Mouse (Mus musculus) midbrain, embryonic 12.5 days (tissue): ENCODE results near the gene Irs2. TPM values are rescaled to one million over a fixed set of nuclear protein-coding genes. Genes with fewer than 3 reads are reported as not detected.

Experiments
- ATAC-seq: fragments of 200-750 bp; cut with Nextera tagmentation; 2 replicates; pipeline ENCODE4 v1.8.0; 2017; ENCODE audit warnings: low read depth, moderate TSS enrichment, moderate library complexity; ENCODE audit not compliant: low FRiP score
- H3K27ac ChIP-seq: fragments of 300-500 bp; sonication (generic); replicated peaks from 2 replicates; pipeline ENCODE4 v1.5.1; 2016; ENCODE audit warnings: mild to moderate bottlenecking
- H3K27me3 ChIP-seq: fragments of 300-500 bp; sonication (generic); 2 replicates; pipeline ENCODE4 v1.6.1; 2016; ENCODE audit warnings: mild to moderate bottlenecking
- H3K36me3 ChIP-seq: fragments of 300-500 bp; sonication (generic); 2 replicates; pipeline ENCODE4 v1.6.1; 2016
- H3K4me1 ChIP-seq: fragments of 300-500 bp; sonication (generic); 2 replicates; pipeline ENCODE4 v1.6.1; 2016
- H3K4me2 ChIP-seq: fragments of 300-500 bp; sonication (generic); replicated peaks from 2 replicates; pipeline ENCODE4 v1.6.1; 2016; ENCODE audit warnings: mild to moderate bottlenecking, moderate library complexity
- H3K4me3 ChIP-seq: fragments of 300-500 bp; sonication (generic); 2 replicates; pipeline ENCODE4 v1.5.1; 2016; ENCODE audit warnings: mild to moderate bottlenecking
- H3K9ac ChIP-seq: fragments of 300-500 bp; sonication (generic); replicated peaks from 2 replicates; pipeline ENCODE4 v1.6.1; 2016; ENCODE audit warnings: mild to moderate bottlenecking, moderate library complexity
- H3K9me3 ChIP-seq: fragments of 300-500 bp; sonication (generic); 2 replicates; pipeline ENCODE4 v1.6.1; 2016; ENCODE audit warnings: mild to moderate bottlenecking
- WGBS: fragments of 180-500 bp; shearing (Covaris S2); methylation state at CpG from one replicate; pipeline ENCODE4 v1.1.7; 2016; 5-methylcytosine and 5-hydroxymethylcytosine counted together
- polyA plus RNA-seq: library from polyadenylated mRNA; unstranded; fragments of >200 nt; fragmentation: Nextera tagmentation; extraction: Ambion mirVana; gene quantifications from 2 replicates; pipeline ENCODE4 v1.2.1, GENCODE M21; 2016

Irs2 gene
- polyA plus RNA-seq, 1 experiment from 2014 or later = 7.9 TPM

DNA sequence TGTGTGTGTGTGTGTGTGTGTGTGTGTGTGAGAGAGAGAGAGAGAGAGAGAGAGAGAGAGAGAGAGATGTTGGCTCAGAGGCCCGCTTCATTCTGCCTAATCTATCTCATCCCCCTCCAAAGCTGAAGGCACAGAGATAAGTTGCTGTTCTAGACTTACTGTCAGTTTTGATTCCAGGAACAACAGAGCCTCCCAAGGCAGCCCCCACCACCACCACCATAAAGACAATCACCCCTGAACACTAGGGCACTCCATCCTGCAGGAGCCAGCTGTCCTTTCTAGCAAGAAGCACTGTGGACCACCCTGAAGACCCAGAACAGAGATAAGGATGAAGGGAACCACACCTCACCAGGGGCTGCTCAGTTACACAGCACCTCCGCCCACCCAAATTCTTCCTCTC lies 12.0 kb downstream of the Irs2 start:
- H3K36me3 ChIP-seq = peaks cover 27% of the 10 kb centered on the region
- H3K9me3 ChIP-seq = 0 out of 2 replicates have a peak, but pooled peaks cover 3% of the 10 kb centered on the region
- H3K4me1 ChIP-seq = peaks cover 56% of the 10 kb centered on the region
- H3K9ac ChIP-seq = no peak overlapping the region
- 100% methylated on average over 2 of the region's 2 CpGs for WGBS
- no peak overlapping the region for H3K4me3 ChIP-seq
- H3K4me2 ChIP-seq = no peak overlapping the region
- no peak for ATAC-seq
- no peak overlapping the region for H3K27ac ChIP-seq
- no peaks in the 10 kb centered on the region for H3K27me3 ChIP-seq

DNA sequence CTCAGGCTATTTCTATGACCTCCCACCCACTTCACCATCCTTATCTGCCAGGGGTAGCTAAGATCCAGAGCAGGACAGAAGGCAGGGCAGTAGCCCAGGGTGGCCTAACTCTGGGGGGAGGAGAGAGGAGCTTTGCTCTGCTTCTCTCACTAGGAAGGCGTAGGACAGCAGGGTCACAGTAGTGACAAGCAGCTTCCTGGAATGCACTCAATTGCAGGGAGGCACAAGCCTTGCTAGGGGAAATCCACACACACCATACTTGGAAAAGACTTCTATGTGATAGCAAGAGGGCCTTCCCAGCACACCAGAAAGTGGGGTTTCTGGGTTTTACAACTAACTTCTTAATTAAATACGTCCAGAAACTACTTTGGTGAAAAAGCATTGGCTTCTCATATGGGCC lies 12.5 kb downstream of the Irs2 start:
- Histone ChIP-seq H3K36me3 (peaks cover 27% of the 10 kb centered on the region), H3K4me1 (peaks cover 56% of the 10 kb centered on the region), H3K4me2 (no peak overlapping the region), H3K27ac (no peak overlapping the region), H3K27me3 (no peaks in the 10 kb centered on the region), H3K9me3 (0 out of 2 replicates have a peak, but pooled peaks cover 3% of the 10 kb centered on the region), H3K4me3 (no peak overlapping the region), H3K9ac (no peak overlapping the region)
- ATAC-seq = no peak
- WGBS = 73% methylated on average over 2 of the region's 2 CpGs

- Histone ChIP-seq H3K27me3 (no peaks in the 10 kb centered on the region), H3K4me2 (no peak overlapping the region), H3K36me3 (peaks cover 27% of the 10 kb centered on the region), H3K27ac (no peak overlapping the region), H3K4me1 (peaks cover 54% of the 10 kb centered on the region), H3K9ac (no peak overlapping the region), H3K4me3 (no peak overlapping the region), H3K9me3 (0 out of 2 replicates have a peak, but pooled peaks cover 3% of the 10 kb centered on the region)
- ATAC-seq = no peak
- WGBS = 92% methylated on average over 6 of the region's 6 CpGs
Measured at GRCm38 (mm10) chr8:10994390-10994954, 13.8 kb downstream of the Irs2 start.

- Histone ChIP-seq H3K4me2 (no peak overlapping the region), H3K27ac (no peak overlapping the region), H3K9me3 (0 out of 2 replicates have a peak, but pooled peaks cover 3% of the 10 kb centered on the region), H3K36me3 (peaks cover 27% of the 10 kb centered on the region), H3K9ac (no peak overlapping the region), H3K27me3 (no peaks in the 10 kb centered on the region), H3K4me1 (peaks cover 59% of the 10 kb centered on the region), H3K4me3 (no peak overlapping the region)
- no peak for ATAC-seq
- WGBS = 95% methylated on average over 10 of the region's 10 CpGs
Measured at GRCm38 (mm10) chr8:10993582-10994216, 14.6 kb downstream of the Irs2 start.

GRCm38 (mm10) chr8:10992081-10992480 lies 16.2 kb downstream of the Irs2 start:
- 67% methylated on average over 8 of the region's 8 CpGs for WGBS
- peaks cover 18% of the 10 kb centered on the region; the same call in 1 of the 2 replicates for H3K36me3 ChIP-seq
- ATAC-seq = no peak
- no peaks in the 10 kb centered on the region for H3K27me3 ChIP-seq
- peak overlapping the region; percentile 39 for H3K27ac ChIP-seq
- H3K4me2 ChIP-seq = no peak overlapping the region
- H3K4me3 ChIP-seq = no peak overlapping the region
- H3K4me1 ChIP-seq = peaks cover 47% of the 10 kb centered on the region
- no peak overlapping the region for H3K9ac ChIP-seq
- H3K9me3 ChIP-seq = 0 out of 2 replicates have a peak, but pooled peaks cover 3% of the 10 kb centered on the region

GRCm38 (mm10) chr8:10991323-10991722 lies 16.9 kb downstream of the Irs2 start:
- H3K4me3 ChIP-seq = no peak overlapping the region
- H3K27me3 ChIP-seq = no peaks in the 10 kb centered on the region
- peak overlapping the region; percentile 64 for H3K27ac ChIP-seq
- peak; percentile 24; the same call in 1 of the 2 replicates for ATAC-seq
- H3K4me1 ChIP-seq = peaks cover 41% of the 10 kb centered on the region
- H3K36me3 ChIP-seq = peaks cover 20% of the 10 kb centered on the region
- 0 out of 2 replicates have a peak, but pooled peaks cover 3% of the 10 kb centered on the region for H3K9me3 ChIP-seq
- WGBS = 34% methylated on average over 2 of the region's 2 CpGs
- no peak overlapping the region for H3K9ac ChIP-seq
- 0 out of 2 replicates have a peak overlapping the region, but pooled peaks have one; percentile 1 for H3K4me2 ChIP-seq

DNA sequence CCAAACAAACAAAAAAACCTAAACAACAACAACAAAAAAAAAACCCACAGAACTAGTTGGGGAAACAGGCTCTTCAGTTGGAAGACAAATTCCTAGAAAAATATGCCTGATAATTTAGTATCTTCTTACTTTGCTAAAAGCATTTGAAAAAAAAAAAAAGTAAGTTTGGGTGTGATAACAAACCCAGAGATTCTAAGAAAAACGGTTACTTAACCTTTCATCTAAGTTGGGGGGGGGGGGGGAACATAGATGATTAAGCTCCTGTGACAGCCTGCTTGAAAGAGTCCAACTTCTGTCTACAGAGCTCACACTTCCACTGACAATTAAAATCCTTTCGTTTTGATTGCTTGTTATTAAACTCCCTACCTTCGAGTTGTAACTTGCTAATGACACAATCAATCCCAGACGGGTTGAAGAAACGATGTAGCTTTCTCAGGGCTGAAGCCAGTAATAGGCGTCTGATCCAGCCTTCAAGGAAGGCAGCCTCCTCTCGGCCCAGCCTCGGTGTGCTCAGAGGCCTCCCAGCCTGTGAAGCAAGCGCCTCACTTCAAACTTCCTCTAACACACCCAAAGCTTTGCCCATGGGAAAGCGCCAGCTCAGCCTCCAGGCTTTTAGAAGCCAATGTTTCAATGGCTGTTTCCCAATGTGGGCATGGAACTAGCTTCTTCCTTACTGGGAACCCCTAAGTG lies 17.7 kb downstream of the Irs2 start:
- peaks cover 40% of the 10 kb centered on the region for H3K4me1 ChIP-seq
- peaks cover 27% of the 10 kb centered on the region for H3K36me3 ChIP-seq
- peak overlapping the region; percentile 28; the same call in 1 of the 2 replicates for H3K4me2 ChIP-seq
- H3K9me3 ChIP-seq = 0 out of 2 replicates have a peak, but pooled peaks cover 3% of the 10 kb centered on the region
- ATAC-seq = peak; percentile 27; the same call in 1 of the 2 replicates
- no peak overlapping the region for H3K9ac ChIP-seq
- peak overlapping the region; percentile 64 for H3K27ac ChIP-seq
- no peak overlapping the region for H3K4me3 ChIP-seq
- 20% methylated on average over 10 of the region's 10 CpGs for WGBS
- H3K27me3 ChIP-seq = no peaks in the 10 kb centered on the region

DNA sequence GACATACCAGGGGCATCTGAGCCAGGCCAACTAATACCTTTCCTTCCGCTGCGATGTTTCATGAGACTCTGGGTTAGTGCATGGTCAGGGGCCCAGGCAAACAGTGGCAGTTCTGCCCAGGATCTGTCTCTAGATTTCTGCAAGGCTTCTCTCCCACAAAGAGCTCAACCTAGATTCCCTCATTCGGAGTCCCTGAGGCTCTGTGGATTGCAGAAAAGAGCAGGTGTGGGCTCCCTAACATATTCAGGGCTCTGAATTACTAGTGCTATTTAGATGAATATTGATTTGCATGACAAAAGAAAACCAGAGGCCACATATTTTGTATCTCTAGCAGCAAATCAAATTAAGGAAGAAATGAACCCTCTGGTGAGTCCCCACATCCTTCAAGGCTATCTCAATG lies 18.3 kb downstream of the Irs2 start:
- 0 out of 2 replicates have a peak overlapping the region, but pooled peaks have one; percentile 31 for H3K9ac ChIP-seq
- peaks cover 32% of the 10 kb centered on the region for H3K36me3 ChIP-seq
- no peak overlapping the region for H3K4me3 ChIP-seq
- 0 out of 2 replicates have a peak, but pooled peaks cover 3% of the 10 kb centered on the region for H3K9me3 ChIP-seq
- no peaks in the 10 kb centered on the region for H3K27me3 ChIP-seq
- WGBS = 51% methylated on average over 3 of the region's 3 CpGs
- H3K27ac ChIP-seq = peak overlapping the region; percentile 78
- peak overlapping the region; percentile 28 for H3K4me2 ChIP-seq
- peak; percentile 47; the same call in 1 of the 2 replicates for ATAC-seq
- peaks cover 40% of the 10 kb centered on the region for H3K4me1 ChIP-seq

GRCm38 (mm10) chr8:10986638-10987037 lies 21.6 kb downstream of the Irs2 start:
- no peaks in the 10 kb centered on the region for H3K9me3 ChIP-seq
- no peak for ATAC-seq
- H3K27ac ChIP-seq = no peak overlapping the region
- peaks cover 28% of the 10 kb centered on the region for H3K4me1 ChIP-seq
- peaks cover 26% of the 10 kb centered on the region for H3K36me3 ChIP-seq
- H3K4me2 ChIP-seq = no peak overlapping the region
- no peak overlapping the region for H3K9ac ChIP-seq
- no peak overlapping the region for H3K4me3 ChIP-seq
- 96% methylated on average over 17 of the region's 17 CpGs for WGBS
- no peaks in the 10 kb centered on the region for H3K27me3 ChIP-seq

- Histone ChIP-seq H3K4me2 (no peak overlapping the region), H3K27me3 (no peaks in the 10 kb centered on the region), H3K36me3 (peaks cover 26% of the 10 kb centered on the region), H3K4me3 (no peak overlapping the region), H3K9me3 (no peaks in the 10 kb centered on the region), H3K9ac (no peak overlapping the region), H3K27ac (no peak overlapping the region), H3K4me1 (peaks cover 15% of the 10 kb centered on the region)
- WGBS = 85% methylated on average over 7 of the region's 7 CpGs
- no peak for ATAC-seq
Measured at GRCm38 (mm10) chr8:10985064-10985463, 23.2 kb downstream of the Irs2 start.

- H3K4me3 ChIP-seq = no peak overlapping the region
- peaks cover 15% of the 10 kb centered on the region for H3K36me3 ChIP-seq
- H3K9ac ChIP-seq = no peak overlapping the region
- H3K27me3 ChIP-seq = no peaks in the 10 kb centered on the region
- no peak for ATAC-seq
- peaks cover 25% of the 10 kb centered on the region for H3K4me1 ChIP-seq
- no peak overlapping the region for H3K4me2 ChIP-seq
- WGBS = 97% methylated on average over 6 of the region's 6 CpGs
- no peak overlapping the region for H3K27ac ChIP-seq
- no peaks in the 10 kb centered on the region for H3K9me3 ChIP-seq
Measured at GRCm38 (mm10) chr8:10980876-10981275, 27.4 kb downstream of the Irs2 start.

- Histone ChIP-seq H3K27me3 (no peaks in the 10 kb centered on the region), H3K9me3 (no peaks in the 10 kb centered on the region), H3K4me1 (peaks cover 27% of the 10 kb centered on the region), H3K4me2 (no peak overlapping the region), H3K4me3 (no peak overlapping the region), H3K36me3 (peaks cover 7% of the 10 kb centered on the region), H3K27ac (no peak overlapping the region), H3K9ac (no peak overlapping the region)
- no peak for ATAC-seq
- WGBS = 60% methylated on average over 7 of the region's 7 CpGs
Measured at GRCm38 (mm10) chr8:10979916-10980315, 28.3 kb downstream of the Irs2 start.
